Mouse (Mus musculus): ENCODE measurements around the gene Proz. TPM values are rescaled to one million over a fixed set of nuclear protein-coding genes. Genes with fewer than 3 reads are reported as not detected.
"Not testable (repeated sequence)": the region's sequence is repeated elsewhere in the genome, so short reads cannot be mapped to it uniquely, and the experiment has no call there.

Proz gene
- total RNA-seq, 1 experiment: 0.22 TPM

DNA sequence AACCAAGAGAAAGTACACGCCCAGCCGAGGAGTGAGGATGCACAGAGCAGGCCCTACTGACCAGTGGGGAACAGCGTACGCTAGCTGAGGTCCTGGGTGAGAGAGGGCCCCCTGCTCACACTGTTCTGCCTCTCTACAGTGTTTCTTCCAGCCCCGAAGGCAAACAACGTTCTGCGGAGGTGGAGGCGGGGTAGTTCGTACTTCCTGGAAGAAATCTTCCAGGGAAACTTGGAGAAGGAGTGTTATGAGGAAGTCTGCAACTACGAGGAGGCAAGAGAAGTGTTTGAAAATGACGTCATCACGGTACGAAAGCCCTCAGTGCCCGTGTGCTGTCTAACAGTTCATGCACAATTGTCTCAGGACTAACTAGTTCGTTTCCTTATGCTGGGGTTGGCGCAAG lies 2.4 kb downstream of the Proz start:
- Histone ChIP-seq H3K27ac (ENCODE audit: insufficient read depth, low read depth, low read length, poor library complexity, severe bottlenecking) (no peak overlapping the region), H3K36me3 (ENCODE audit: control insufficient read depth, insufficient read depth, low read length, poor library complexity, severe bottlenecking) (no peaks in the 10 kb centered on the region), H3K9ac (ENCODE audit: insufficient read depth, low read depth, low read length, poor library complexity, severe bottlenecking) (no peak overlapping the region), H3K4me3 (ENCODE audit: insufficient read depth in 1 of 2, low read depth in 1 of 2, low read length in 2 of 2, poor library complexity in 1 of 2, severe bottlenecking in 1 of 2) (no peak overlapping the region), H3K4me1 (ENCODE audit: control insufficient read depth in 2 of 2, insufficient read depth in 2 of 2, low read length in 2 of 2, poor library complexity in 1 of 2) (no peaks in the 10 kb centered on the region), H3K9me3 (ENCODE audit: control insufficient read depth, insufficient read depth, low read depth, low read length) (no peaks in the 10 kb centered on the region)
- in situ Hi-C loops (cut with MboI; ENCODE audit: low sequenced_read_pairs in 2 of 2, unreplicated experiment in 2 of 2): no loop called here
- TF ChIP-seq ZC3H11A (IDR thresholded peaks at IDR 0.05; ENCODE audit: borderline replicate concordance, low read depth, low read length) (no peak), ZNF384 (IDR thresholded peaks at IDR 0.05; ENCODE audit: low read depth, low read length) (no peak)
- no peak for DNase-seq (ENCODE audit: low read depth, low spot score)

DNA sequence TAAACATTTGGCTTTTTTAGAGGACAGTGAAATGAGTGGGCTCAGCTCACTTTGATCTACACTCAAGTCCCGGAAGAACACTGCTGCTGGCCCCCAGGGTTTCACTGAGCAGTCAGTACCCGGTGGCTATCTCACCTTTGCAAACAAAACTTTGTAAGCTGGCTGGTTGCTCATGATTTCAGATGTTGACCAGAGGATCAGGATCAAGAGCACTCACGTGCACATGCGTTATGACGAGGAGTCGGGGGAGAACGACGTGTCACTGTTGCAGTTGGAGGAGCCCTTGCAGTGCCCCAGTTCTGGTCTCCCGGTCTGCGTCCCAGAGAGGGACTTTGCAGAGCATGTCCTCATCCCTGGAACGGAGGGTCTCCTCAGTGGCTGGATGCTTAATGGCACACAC lies 12.5 kb downstream of the Proz start:
- TF ChIP-seq ZNF384 (IDR thresholded peaks at IDR 0.05; ENCODE audit: low read depth, low read length): no peak
- TF ChIP-seq CHD2 (IDR thresholded peaks at IDR 0.05; ENCODE audit: low read depth, low read length): no peak
- no peak for DNase-seq (ENCODE audit: low read depth, low spot score)
- in situ Hi-C loops (cut with MboI; ENCODE audit: low sequenced_read_pairs in 2 of 2, unreplicated experiment in 2 of 2): no loop called here
- peaks cover 32% of the 10 kb centered on the region for H3K36me3 ChIP-seq (ENCODE audit: control insufficient read depth, insufficient read depth, low read length, poor library complexity, severe bottlenecking)
- no peaks in the 10 kb centered on the region for H3K9me3 ChIP-seq (ENCODE audit: control insufficient read depth, insufficient read depth, low read depth, low read length)
- H3K9ac ChIP-seq (ENCODE audit: insufficient read depth, low read depth, low read length, poor library complexity, severe bottlenecking): no peak overlapping the region
- H3K4me3 ChIP-seq (ENCODE audit: insufficient read depth in 1 of 2, low read depth in 1 of 2, low read length in 2 of 2, poor library complexity in 1 of 2, severe bottlenecking in 1 of 2): no peak overlapping the region
- 0 out of 4 replicates have a peak, but pooled peaks cover 0 to 1% of the 10 kb centered on the region in 2 experiments for H3K4me1 ChIP-seq (ENCODE audit: control insufficient read depth in 2 of 2, insufficient read depth in 2 of 2, low read length in 2 of 2, poor library complexity in 1 of 2)
- H3K27ac ChIP-seq (ENCODE audit: insufficient read depth, low read depth, low read length, poor library complexity, severe bottlenecking): no peak overlapping the region

DNA sequence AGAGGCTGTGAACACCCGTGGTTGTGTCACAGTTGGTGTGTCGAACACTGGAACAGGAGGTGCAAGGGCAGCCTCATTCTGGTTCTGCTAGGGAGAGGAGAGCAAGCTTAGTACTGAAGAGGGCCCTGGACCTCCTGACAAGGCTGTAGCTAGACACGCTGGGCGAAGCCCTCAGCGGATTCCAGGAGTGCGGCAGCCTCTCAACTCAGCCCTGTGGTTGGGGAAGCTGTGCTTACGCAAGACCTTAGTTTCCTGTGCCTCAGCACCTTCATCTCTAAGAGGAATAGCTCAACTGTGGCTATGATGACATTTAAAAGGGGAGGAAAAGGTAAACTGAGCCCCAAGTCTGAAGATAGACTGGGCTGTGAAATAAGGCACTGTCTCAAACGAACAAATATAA lies 14.3 kb downstream of the Proz start:
- Histone ChIP-seq H3K9me3 (ENCODE audit: control insufficient read depth, insufficient read depth, low read depth, low read length) (no peaks in the 10 kb centered on the region), H3K36me3 (ENCODE audit: control insufficient read depth, insufficient read depth, low read length, poor library complexity, severe bottlenecking) (peaks cover 47% of the 10 kb centered on the region), H3K4me1 (ENCODE audit: control insufficient read depth in 2 of 2, insufficient read depth in 2 of 2, low read length in 2 of 2, poor library complexity in 1 of 2) (0 out of 4 replicates have a peak, but pooled peaks cover 0 to 1% of the 10 kb centered on the region in 2 experiments), H3K9ac (ENCODE audit: insufficient read depth, low read depth, low read length, poor library complexity, severe bottlenecking) (no peak overlapping the region), H3K4me3 (ENCODE audit: insufficient read depth in 1 of 2, low read depth in 1 of 2, low read length in 2 of 2, poor library complexity in 1 of 2, severe bottlenecking in 1 of 2) (no peak overlapping the region), H3K27ac (ENCODE audit: insufficient read depth, low read depth, low read length, poor library complexity, severe bottlenecking) (no peak overlapping the region)
- in situ Hi-C loops (cut with MboI; ENCODE audit: low sequenced_read_pairs in 2 of 2, unreplicated experiment in 2 of 2): no loop called here
- TF ChIP-seq CHD2 (IDR thresholded peaks at IDR 0.05; ENCODE audit: low read depth, low read length) (no peak), MAFK (IDR thresholded peaks at IDR 0.05; ENCODE audit: insufficient read depth, low read depth, low read length) (no peak), ZC3H11A (IDR thresholded peaks at IDR 0.05; ENCODE audit: borderline replicate concordance, low read depth, low read length) (no peak), ZNF384 (IDR thresholded peaks at IDR 0.05; ENCODE audit: low read depth, low read length) (no peak), HCFC1 (IDR thresholded peaks at IDR 0.05; ENCODE audit: borderline replicate concordance, insufficient read depth, low read length) (no peak)
- DNase-seq (ENCODE audit: low read depth, low spot score): no peak

DNA sequence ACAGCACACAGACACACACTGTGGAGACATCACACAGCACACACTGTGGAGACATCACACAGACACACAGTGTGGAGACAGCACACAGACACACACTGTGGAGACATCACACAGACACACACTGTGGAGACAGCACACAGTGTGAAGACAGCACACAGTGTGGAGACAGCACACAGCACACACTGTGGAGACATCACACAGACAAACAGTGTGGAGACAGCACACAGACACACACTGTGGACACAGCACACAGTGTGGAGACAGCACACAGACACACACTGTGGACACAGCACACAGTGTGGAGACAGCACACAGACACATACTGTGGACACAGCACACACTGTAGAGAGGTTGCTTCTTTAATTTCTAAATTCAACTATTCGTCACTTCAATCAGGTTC lies 14.9 kb downstream of the Proz start:
- H3K4me3 ChIP-seq (ENCODE audit: insufficient read depth in 1 of 2, low read depth in 1 of 2, low read length in 2 of 2, poor library complexity in 1 of 2, severe bottlenecking in 1 of 2); H3K27ac ChIP-seq (ENCODE audit: insufficient read depth, low read depth, low read length, poor library complexity, severe bottlenecking); H3K9me3 ChIP-seq (ENCODE audit: control insufficient read depth, insufficient read depth, low read depth, low read length); in situ Hi-C loops (cut with MboI; ENCODE audit: low sequenced_read_pairs in 2 of 2, unreplicated experiment in 2 of 2); H3K4me1 ChIP-seq (ENCODE audit: control insufficient read depth in 2 of 2, insufficient read depth in 2 of 2, low read length in 2 of 2, poor library complexity in 1 of 2); H3K9ac ChIP-seq (ENCODE audit: insufficient read depth, low read depth, low read length, poor library complexity, severe bottlenecking); DNase-seq (ENCODE audit: low read depth, low spot score): not testable (repeated sequence)
- H3K36me3 ChIP-seq (ENCODE audit: control insufficient read depth, insufficient read depth, low read length, poor library complexity, severe bottlenecking): peaks cover 53% of the 10 kb centered on the region

DNA sequence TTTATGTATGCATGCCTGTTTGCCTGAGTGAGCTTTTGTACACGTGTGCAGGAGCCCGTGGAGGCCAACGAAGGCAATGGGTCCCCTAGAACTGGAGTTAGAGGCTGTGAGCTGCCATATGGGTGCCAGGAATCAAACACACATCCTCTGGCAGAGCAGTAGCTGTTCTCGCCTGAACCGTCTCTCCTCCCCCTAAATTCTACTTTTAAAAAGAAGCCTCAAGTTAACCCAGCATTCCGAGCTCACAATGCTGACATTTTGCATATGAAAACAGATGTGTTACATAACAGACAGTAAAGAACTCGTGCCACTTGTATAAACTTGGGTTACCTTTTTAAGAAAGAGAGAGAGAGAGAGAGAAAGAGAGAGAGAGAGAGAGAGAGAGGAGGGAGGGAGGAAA lies 16.8 kb downstream of the Proz start:
- peaks cover 67% of the 10 kb centered on the region for H3K36me3 ChIP-seq (ENCODE audit: control insufficient read depth, insufficient read depth, low read length, poor library complexity, severe bottlenecking)
- no peak for TF ChIP-seq MAFK (IDR thresholded peaks at IDR 0.05; ENCODE audit: insufficient read depth, low read depth, low read length)
- no peak for TF ChIP-seq ZC3H11A (IDR thresholded peaks at IDR 0.05; ENCODE audit: borderline replicate concordance, low read depth, low read length)
- no peak for TF ChIP-seq ZNF384 (IDR thresholded peaks at IDR 0.05; ENCODE audit: low read depth, low read length)
- TF ChIP-seq HCFC1 (IDR thresholded peaks at IDR 0.05; ENCODE audit: borderline replicate concordance, insufficient read depth, low read length): no peak
- TF ChIP-seq CHD2 (IDR thresholded peaks at IDR 0.05; ENCODE audit: low read depth, low read length): no peak
- no peak overlapping the region for H3K27ac ChIP-seq (ENCODE audit: insufficient read depth, low read depth, low read length, poor library complexity, severe bottlenecking)
- H3K9ac ChIP-seq (ENCODE audit: insufficient read depth, low read depth, low read length, poor library complexity, severe bottlenecking): no peak overlapping the region
- no peaks in the 10 kb centered on the region for H3K9me3 ChIP-seq (ENCODE audit: control insufficient read depth, insufficient read depth, low read depth, low read length)
- 0 out of 4 replicates have a peak, but pooled peaks cover 0 to 1% of the 10 kb centered on the region in 2 experiments for H3K4me1 ChIP-seq (ENCODE audit: control insufficient read depth in 2 of 2, insufficient read depth in 2 of 2, low read length in 2 of 2, poor library complexity in 1 of 2)
- in situ Hi-C loops (cut with MboI; ENCODE audit: low sequenced_read_pairs in 2 of 2, unreplicated experiment in 2 of 2): no loop called here
- H3K4me3 ChIP-seq (ENCODE audit: insufficient read depth in 1 of 2, low read depth in 1 of 2, low read length in 2 of 2, poor library complexity in 1 of 2, severe bottlenecking in 1 of 2): no peak overlapping the region
- no peak for DNase-seq (ENCODE audit: low read depth, low spot score)
